Mouse (Mus musculus) limb, embryonic 15.5 days (tissue): ENCODE data around the gene Nkx2-1. TPM values are rescaled to one million over a fixed set of nuclear protein-coding genes. Genes with fewer than 3 reads are reported as not detected.
"Not testable (repeated sequence)": the region's sequence is repeated elsewhere in the genome, so short reads cannot be mapped to it uniquely, and the experiment has no call there.

Source experiments
- ATAC-seq: fragments of 200-750 bp; cut with Nextera tagmentation; 2 replicates; pipeline ENCODE4 v1.8.0; 2017; ENCODE audit warnings: low read depth, moderate TSS enrichment; ENCODE audit not compliant: insufficient number of reproducible peaks, low FRiP score, low TSS enrichment
- H3K27ac ChIP-seq: fragments of 300-500 bp; sonication (generic); 2 replicates; pipeline ENCODE4 v1.5.1; 2015; ENCODE audit warnings: moderate library complexity, mild to moderate bottlenecking, inconsistent platforms
- H3K27me3 ChIP-seq: fragments of 300-500 bp; sonication (generic); 2 replicates; pipeline ENCODE4 v1.6.1; 2015; ENCODE audit warnings: inconsistent platforms
- H3K36me3 ChIP-seq: fragments of 300-500 bp; sonication (generic); 2 replicates; pipeline ENCODE4 v1.6.1; 2015; ENCODE audit warnings: inconsistent platforms
- H3K4me1 ChIP-seq: fragments of 300-500 bp; sonication (generic); 2 replicates; pipeline ENCODE4 v1.6.1; 2015; ENCODE audit warnings: inconsistent platforms
- H3K4me2 ChIP-seq: fragments of 300-500 bp; sonication (generic); 2 replicates; pipeline ENCODE4 v1.6.1; 2015; ENCODE audit warnings: mild to moderate bottlenecking, inconsistent platforms
- H3K4me3 ChIP-seq: fragments of 300-500 bp; sonication (generic); 2 replicates; pipeline ENCODE4 v1.5.1; 2015; ENCODE audit warnings: mild to moderate bottlenecking, inconsistent platforms
- H3K9ac ChIP-seq: fragments of 300-500 bp; sonication (generic); 2 replicates; pipeline ENCODE4 v1.6.1; 2015; ENCODE audit warnings: inconsistent platforms
- H3K9me3 ChIP-seq: fragments of 300-500 bp; sonication (generic); 2 replicates; pipeline ENCODE4 v1.6.1; 2016; ENCODE audit warnings: inconsistent platforms
- WGBS: fragments of 180-500 bp; shearing (Covaris S2); methylation state at CpG from one replicate; pipeline ENCODE4 v1.1.7; 2015; 5-methylcytosine and 5-hydroxymethylcytosine counted together
- polyA plus RNA-seq: library from polyadenylated mRNA; unstranded; fragments of >200 nt; fragmentation: Nextera tagmentation; extraction: Ambion mirVana; gene quantifications from 2 replicates; pipeline ENCODE4 v1.2.1, GENCODE M21; 2015

Nkx2-1 gene
- polyA plus RNA-seq, 1 experiment from 2014 or later = not detected

DNA sequence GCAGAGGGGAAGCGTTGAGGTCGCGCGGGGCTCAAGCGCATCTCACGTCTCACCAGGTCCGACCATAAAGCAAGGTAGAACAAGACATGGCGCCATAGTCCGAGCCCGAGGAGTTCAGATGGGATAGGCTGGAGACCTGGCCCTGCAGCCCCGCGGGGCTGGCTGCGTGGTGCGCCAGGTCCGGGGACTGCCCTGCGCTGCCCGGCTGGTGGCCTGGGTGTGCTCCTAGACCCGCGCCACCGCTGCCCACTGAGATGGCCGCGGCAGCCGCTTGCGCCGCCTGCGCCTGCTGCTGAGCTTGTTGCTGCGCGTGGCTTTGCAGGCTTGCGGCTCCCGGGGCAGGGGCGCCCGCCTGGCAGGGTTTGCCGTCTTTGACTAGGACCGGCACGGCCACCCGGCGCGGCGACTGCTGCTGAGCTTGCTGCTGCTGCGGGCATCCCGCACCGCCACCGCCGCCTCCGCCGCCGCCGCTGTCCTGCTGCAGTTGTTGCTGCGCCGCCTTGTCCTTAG lies 3.7 kb downstream of the Nkx2-1 start:
- Histone ChIP-seq H3K9ac (no peak overlapping the region), H3K36me3 (no peaks in the 10 kb centered on the region), H3K27ac (no peak overlapping the region), H3K4me3 (peak overlapping the region; percentile 20), H3K4me2 (peak overlapping the region; percentile 30; the same call in 1 of the 2 replicates), H3K4me1 (peaks cover 40% of the 10 kb centered on the region), H3K9me3 (no peaks in the 10 kb centered on the region), H3K27me3 (peaks cover 96% of the 10 kb centered on the region)
- no peak for ATAC-seq
- WGBS = under 1% methylated on average over 50 of the region's 50 CpGs

GRCm38 (mm10) chr12:56532142-56532541 lies 4.6 kb downstream of the Nkx2-1 start:
- 3% methylated on average over 4 of the region's 4 CpGs for WGBS
- H3K4me1 ChIP-seq = peaks cover 40% of the 10 kb centered on the region
- H3K9ac ChIP-seq = no peak overlapping the region
- H3K9me3 ChIP-seq = no peaks in the 10 kb centered on the region
- no peak for ATAC-seq
- peaks cover 93% of the 10 kb centered on the region for H3K27me3 ChIP-seq
- H3K4me2 ChIP-seq = no peak overlapping the region
- no peak overlapping the region for H3K4me3 ChIP-seq
- H3K27ac ChIP-seq = no peak overlapping the region
- no peaks in the 10 kb centered on the region for H3K36me3 ChIP-seq

DNA sequence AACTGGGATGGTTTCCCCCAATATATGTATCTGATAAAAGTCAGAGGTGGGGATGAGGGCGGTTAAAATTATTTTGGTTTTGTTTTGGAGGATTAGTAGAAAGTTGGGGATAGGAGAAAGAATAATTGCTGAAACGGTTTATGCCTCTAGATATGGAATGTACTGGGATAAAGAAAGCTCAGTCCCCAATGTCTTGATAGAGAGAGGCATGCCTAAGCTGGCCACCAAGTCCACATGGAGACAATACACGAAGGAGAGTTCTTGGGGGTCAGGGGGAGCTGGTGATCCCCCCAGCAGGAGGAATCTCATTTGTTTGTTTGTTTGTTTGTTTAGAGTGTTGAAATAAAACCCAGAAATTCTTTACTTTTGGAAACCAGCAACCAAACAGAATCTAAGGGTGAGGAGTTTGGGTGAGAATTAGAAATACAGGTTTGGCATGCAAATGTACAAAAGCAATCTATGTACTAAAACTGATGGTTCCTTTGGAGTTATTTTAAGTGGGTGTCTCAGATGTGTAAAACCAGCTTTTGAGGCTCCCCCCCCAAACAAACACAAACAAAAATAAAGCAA lies 5.6 kb downstream of the Nkx2-1 start:
- Histone ChIP-seq H3K27me3 (peaks cover 93% of the 10 kb centered on the region), H3K4me1 (peaks cover 33% of the 10 kb centered on the region), H3K4me3 (no peak overlapping the region), H3K9me3 (no peaks in the 10 kb centered on the region), H3K9ac (no peak overlapping the region), H3K4me2 (no peak overlapping the region), H3K36me3 (no peaks in the 10 kb centered on the region), H3K27ac (no peak overlapping the region)
- WGBS = 2% methylated on average over 3 of the region's 3 CpGs
- no peak for ATAC-seq

DNA sequence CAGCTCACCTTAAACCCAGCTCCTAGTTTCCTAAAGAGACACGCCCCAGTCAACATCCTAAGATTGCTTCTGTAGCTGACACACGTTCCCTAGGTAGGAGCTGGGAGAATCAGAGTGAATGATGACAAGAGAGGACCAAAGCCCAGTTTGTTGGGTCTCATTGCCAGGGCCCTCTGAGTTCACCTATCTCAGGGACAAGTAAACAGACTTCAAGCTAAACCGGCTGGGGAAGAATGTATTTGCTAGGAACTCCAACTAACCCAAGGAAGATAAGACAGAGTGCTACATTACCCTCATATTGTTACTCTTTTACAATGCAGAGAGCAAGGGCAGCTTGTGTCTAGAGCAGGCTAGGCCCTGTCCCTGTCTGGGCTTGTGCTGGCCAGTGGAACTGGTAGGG lies 6.8 kb downstream of the Nkx2-1 start:
- Histone ChIP-seq H3K36me3 (no peaks in the 10 kb centered on the region), H3K9ac (no peak overlapping the region), H3K4me2 (no peak overlapping the region), H3K27ac (no peak overlapping the region), H3K4me1 (peaks cover 21% of the 10 kb centered on the region), H3K27me3 (peaks cover 91% of the 10 kb centered on the region), H3K4me3 (no peak overlapping the region), H3K9me3 (no peaks in the 10 kb centered on the region)
- no peak for ATAC-seq
- WGBS = 4% methylated on average over 3 of the region's 3 CpGs

GRCm38 (mm10) chr12:56528881-56529681 lies 7.6 kb downstream of the Nkx2-1 start:
- H3K4me2 ChIP-seq = no peak overlapping the region
- H3K9ac ChIP-seq = no peak overlapping the region
- peaks cover 91% of the 10 kb centered on the region for H3K27me3 ChIP-seq
- ATAC-seq = no peak
- WGBS = under 1% methylated on average over 36 of the region's 36 CpGs
- H3K4me3 ChIP-seq = no peak overlapping the region
- no peaks in the 10 kb centered on the region for H3K9me3 ChIP-seq
- peaks cover 12% of the 10 kb centered on the region for H3K4me1 ChIP-seq
- H3K27ac ChIP-seq = no peak overlapping the region
- no peaks in the 10 kb centered on the region for H3K36me3 ChIP-seq

- Histone ChIP-seq H3K36me3 (no peaks in the 10 kb centered on the region), H3K9ac (no peak overlapping the region), H3K27me3 (peaks cover 91% of the 10 kb centered on the region), H3K4me1 (peaks cover 6% of the 10 kb centered on the region), H3K9me3 (no peaks in the 10 kb centered on the region), H3K4me3 (no peak overlapping the region), H3K27ac (no peak overlapping the region), H3K4me2 (no peak overlapping the region)
- ATAC-seq = no peak
- 3% methylated on average over 8 of the region's 8 CpGs for WGBS
Observed at GRCm38 (mm10) chr12:56528034-56528570, 8.6 kb downstream of the Nkx2-1 start.

DNA sequence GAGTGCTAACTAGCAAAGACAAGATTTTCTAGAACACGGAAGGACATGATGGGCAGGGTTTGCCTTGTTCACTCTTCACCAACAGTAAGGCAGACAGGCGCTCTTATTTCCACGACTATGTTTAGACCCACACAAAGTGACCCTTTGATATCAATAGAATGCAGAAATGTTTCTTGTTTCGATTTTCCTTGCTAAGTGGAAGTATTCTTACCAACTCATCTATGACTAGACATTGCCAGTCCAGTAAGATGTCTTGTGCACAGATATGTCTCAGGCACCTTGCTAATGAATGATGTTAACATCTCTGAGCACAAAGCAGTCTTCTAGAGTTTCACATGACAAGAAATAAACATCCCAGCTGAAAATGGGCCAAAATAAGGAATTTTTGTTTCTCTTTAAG lies 9.6 kb downstream of the Nkx2-1 start:
- H3K36me3 ChIP-seq = no peaks in the 10 kb centered on the region
- no peak overlapping the region for H3K4me3 ChIP-seq
- no peak overlapping the region for H3K4me2 ChIP-seq
- peaks cover 2% of the 10 kb centered on the region; the same call in 1 of the 2 replicates for H3K4me1 ChIP-seq
- no peak overlapping the region for H3K9ac ChIP-seq
- 16% methylated on average over 4 of the region's 4 CpGs for whole genome bisulfite sequencing
- ATAC-seq = no peak
- no peak overlapping the region for H3K27ac ChIP-seq
- H3K27me3 ChIP-seq = peaks cover 94% of the 10 kb centered on the region
- no peaks in the 10 kb centered on the region for H3K9me3 ChIP-seq

- WGBS = 3% methylated on average over 11 of the region's 16 CpGs
- not testable (repeated sequence) for ATAC-seq, H3K9ac ChIP-seq, H3K9me3 ChIP-seq, H3K4me1 ChIP-seq, H3K27ac ChIP-seq, H3K4me2 ChIP-seq, H3K36me3 ChIP-seq, H3K4me3 ChIP-seq
- peaks cover 92% of the 10 kb centered on the region for H3K27me3 ChIP-seq
Observed at GRCm38 (mm10) chr12:56525219-56525797, 11.4 kb downstream of the Nkx2-1 start.

GRCm38 (mm10) chr12:56524201-56524600 lies 12.5 kb downstream of the Nkx2-1 start:
- Histone ChIP-seq H3K4me3 (no peak overlapping the region), H3K9me3 (no peaks in the 10 kb centered on the region), H3K36me3 (no peaks in the 10 kb centered on the region), H3K4me1 (peaks cover 11% of the 10 kb centered on the region), H3K27me3 (peaks cover 92% of the 10 kb centered on the region), H3K4me2 (no peak overlapping the region), H3K27ac (no peak overlapping the region), H3K9ac (no peak overlapping the region)
- ATAC-seq = no peak
- 5% methylated on average over 14 of the region's 14 CpGs for WGBS

DNA sequence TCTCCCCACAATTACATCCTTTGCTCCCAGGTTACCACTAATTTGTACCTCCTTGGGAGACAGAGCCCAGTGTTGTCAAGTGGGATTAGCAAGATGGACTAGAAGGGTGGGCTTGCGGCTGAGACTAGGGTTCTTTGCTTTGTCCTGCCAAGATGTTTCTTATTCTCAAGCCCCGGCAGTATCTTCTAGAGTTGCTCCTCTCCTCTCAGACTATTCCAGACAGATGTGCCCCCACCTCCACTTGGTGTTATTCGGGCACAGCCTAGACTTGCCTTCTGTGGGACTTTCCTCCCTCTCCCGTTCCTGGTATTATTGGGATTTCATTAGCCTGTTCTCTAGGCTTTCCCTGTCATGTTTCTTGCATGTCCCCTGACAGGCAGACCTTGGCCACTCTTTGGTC lies 14.5 kb downstream of the Nkx2-1 start:
- no peak overlapping the region for H3K27ac ChIP-seq
- 19% methylated on average over 4 of the region's 4 CpGs for WGBS
- no peak overlapping the region for H3K4me3 ChIP-seq
- no peaks in the 10 kb centered on the region for H3K36me3 ChIP-seq
- H3K4me1 ChIP-seq = peaks cover 9% of the 10 kb centered on the region
- ATAC-seq = no peak
- H3K9ac ChIP-seq = no peak overlapping the region
- H3K9me3 ChIP-seq = no peaks in the 10 kb centered on the region
- no peak overlapping the region for H3K4me2 ChIP-seq
- peaks cover 93% of the 10 kb centered on the region for H3K27me3 ChIP-seq

DNA sequence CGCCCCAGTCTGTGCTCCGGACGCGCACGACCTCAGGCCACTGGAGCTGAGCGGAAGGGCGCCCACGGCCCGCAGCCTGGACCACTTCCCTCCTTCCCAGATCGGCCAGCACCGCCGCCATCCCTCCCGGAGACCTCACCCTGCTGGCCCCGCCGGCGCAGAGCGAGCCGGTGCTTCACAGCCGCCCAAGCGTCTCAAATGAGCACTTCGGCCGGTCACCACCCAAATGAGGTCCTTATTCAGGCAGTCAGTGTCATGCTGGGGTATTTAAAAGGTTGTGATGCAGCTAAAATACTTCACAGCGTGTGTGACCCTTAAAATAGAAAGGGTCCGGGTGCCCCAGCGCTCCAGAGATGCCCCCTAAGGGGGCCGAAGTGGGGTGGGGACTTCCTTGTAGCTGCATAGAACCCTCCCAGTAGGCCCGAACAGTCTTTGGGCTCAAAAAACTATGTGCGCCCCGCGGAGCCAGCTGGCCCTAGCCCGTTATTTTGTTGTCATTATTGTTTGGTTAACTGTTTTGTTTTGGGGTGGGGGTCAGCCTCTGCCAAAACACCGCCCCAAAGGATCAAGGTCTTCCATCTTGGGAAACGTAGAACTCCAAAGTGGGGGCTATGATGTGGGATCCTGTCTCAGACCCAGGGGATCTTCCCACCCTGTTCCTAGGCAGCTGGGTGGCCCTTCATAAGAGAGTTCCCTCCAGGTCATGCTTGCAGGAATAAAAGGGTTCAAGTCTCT lies 15.4 kb downstream of the Nkx2-1 start:
- Histone ChIP-seq H3K4me1 (peaks cover 9% of the 10 kb centered on the region), H3K27me3 (peaks cover 89% of the 10 kb centered on the region), H3K9ac (no peak overlapping the region), H3K4me2 (0 out of 2 replicates have a peak overlapping the region, but pooled peaks have one; percentile 19), H3K36me3 (no peaks in the 10 kb centered on the region), H3K27ac (no peak overlapping the region), H3K4me3 (peak overlapping the region; percentile 16), H3K9me3 (no peaks in the 10 kb centered on the region)
- 2% methylated on average over 33 of the region's 33 CpGs for WGBS
- ATAC-seq = no peak
